Mouse (Mus musculus) midbrain, embryonic 10.5 days (tissue): ENCODE measurements around the gene Zfp119b. TPM values are rescaled to one million over a fixed set of nuclear protein-coding genes. Genes with fewer than 3 reads are reported as not detected.

ENCODE experiments used
- DNase-seq: peaks from one replicate; pipeline ENCODE4 v3.0.0-alpha.2; 2017; ENCODE audit warnings: low spot score
- H3K27ac ChIP-seq: fragments of 300-500 bp; sonication (generic); replicated peaks from 2 replicates; pipeline ENCODE4 v1.5.1; 2016; ENCODE audit warnings: mild to moderate bottlenecking
- H3K27me3 ChIP-seq: fragments of 300-500 bp; sonication (generic); 2 replicates; pipeline ENCODE4 v1.6.1; 2016; ENCODE audit warnings: low read depth, mild to moderate bottlenecking; ENCODE audit not compliant: poor library complexity, severe bottlenecking
- H3K36me3 ChIP-seq: fragments of 300-500 bp; sonication (generic); 2 replicates; pipeline ENCODE4 v1.6.1; 2016; ENCODE audit warnings: mild to moderate bottlenecking, moderate library complexity
- H3K4me1 ChIP-seq: fragments of 300-500 bp; sonication (generic); 2 replicates; pipeline ENCODE4 v1.6.1; 2016
- H3K4me3 ChIP-seq: fragments of 300-500 bp; sonication (generic); 2 replicates; pipeline ENCODE4 v1.5.1; 2016; ENCODE audit warnings: mild to moderate bottlenecking, moderate library complexity
- H3K9me3 ChIP-seq: fragments of 300-500 bp; sonication (generic); replicated peaks from 2 replicates; pipeline ENCODE4 v1.6.1; 2016; ENCODE audit warnings: mild to moderate bottlenecking
- WGBS: fragments of 180-500 bp; shearing (Covaris S2); methylation state at CpG from one replicate; pipeline ENCODE4 v1.1.7; 2016; 5-methylcytosine and 5-hydroxymethylcytosine counted together
- polyA plus RNA-seq: library from polyadenylated mRNA; unstranded; fragments of >200 nt; fragmentation: Nextera tagmentation; extraction: Ambion mirVana; gene quantifications from 2 replicates; pipeline ENCODE4 v1.2.1, GENCODE M21; 2016

The Zfp119b gene
- polyA plus RNA-seq, 1 experiment from 2014 or later, result 5.8 TPM

DNA sequence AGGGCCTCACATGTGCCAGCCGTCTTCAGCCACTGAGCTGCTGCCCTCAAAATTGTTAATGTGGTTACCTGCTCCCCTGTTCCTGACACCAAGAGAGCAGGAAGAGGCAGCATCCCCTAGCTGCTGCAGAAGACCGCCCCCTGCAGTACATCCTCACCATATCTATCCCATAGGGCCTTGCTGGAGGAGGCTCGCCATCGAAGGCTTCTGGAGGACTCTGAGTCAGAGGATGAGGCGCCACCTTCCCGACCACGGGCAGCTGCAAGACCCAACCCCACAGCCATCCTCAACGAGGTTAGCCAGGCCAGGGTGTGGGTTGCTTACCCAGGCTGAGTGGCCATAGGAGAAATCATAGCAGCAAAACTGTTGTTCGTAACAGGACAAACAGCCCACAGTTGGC lies 15.7 kb upstream of the Zfp119b start:
- no peak for DNase-seq
- peaks cover 32% of the 10 kb centered on the region for H3K4me1 ChIP-seq
- H3K9me3 ChIP-seq, result no peaks in the 10 kb centered on the region
- no peak overlapping the region for H3K4me3 ChIP-seq
- 0 out of 2 replicates have a peak, but pooled peaks cover 4% of the 10 kb centered on the region for H3K27me3 ChIP-seq
- 90% methylated on average over 9 of the region's 9 CpGs for WGBS
- H3K36me3 ChIP-seq, result peaks cover 81% of the 10 kb centered on the region
- H3K27ac ChIP-seq, result no peak overlapping the region

DNA sequence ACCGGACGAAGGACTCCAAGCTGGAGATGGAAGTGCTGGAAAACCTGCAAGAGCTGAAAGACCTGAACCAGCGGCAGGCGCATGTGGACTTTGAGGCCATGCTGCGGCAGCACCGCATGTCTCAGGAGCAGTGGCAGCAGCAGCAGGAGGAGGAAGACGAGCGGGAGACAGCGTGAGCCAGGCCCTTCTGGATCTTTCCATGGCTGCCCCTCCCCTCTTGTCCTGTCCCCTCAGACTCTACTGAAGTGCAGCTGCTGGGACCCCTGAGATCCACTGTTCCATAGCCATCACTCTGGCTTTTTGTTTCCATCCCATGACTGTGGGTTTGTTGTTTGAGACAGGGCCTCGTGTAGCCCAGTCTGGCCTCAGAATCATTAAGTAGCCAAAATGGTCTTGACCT lies 15.2 kb upstream of the Zfp119b start:
- Histone ChIP-seq H3K27me3 (0 out of 2 replicates have a peak, but pooled peaks cover 1% of the 10 kb centered on the region), H3K4me3 (no peak overlapping the region), H3K9me3 (no peaks in the 10 kb centered on the region), H3K36me3 (peaks cover 81% of the 10 kb centered on the region), H3K4me1 (peaks cover 32% of the 10 kb centered on the region), H3K27ac (no peak overlapping the region)
- no peak for DNase-seq
- 96% methylated on average over 10 of the region's 10 CpGs for WGBS

DNA sequence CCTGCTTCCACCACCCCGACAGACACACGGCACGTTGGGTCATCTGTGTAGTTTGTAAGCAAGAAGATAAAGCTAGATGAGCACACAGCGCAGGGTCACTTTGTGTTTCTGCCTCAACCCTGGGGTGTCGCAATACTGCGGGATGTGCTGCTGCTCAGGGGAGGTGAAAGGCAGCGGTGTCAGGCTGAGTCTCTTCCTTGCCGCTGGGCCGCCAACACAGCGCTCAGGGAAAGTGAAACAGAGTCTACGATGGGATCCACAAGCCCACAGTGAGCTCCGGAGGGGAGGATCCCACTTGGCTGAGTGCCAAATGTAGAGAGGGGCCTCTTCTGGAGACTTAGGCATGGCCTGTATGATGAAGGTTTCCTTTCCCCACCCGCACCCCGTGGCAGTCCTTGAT lies 13.9 kb upstream of the Zfp119b start:
- Histone ChIP-seq H3K36me3 (peaks cover 76% of the 10 kb centered on the region), H3K9me3 (no peaks in the 10 kb centered on the region), H3K27ac (no peak overlapping the region), H3K4me3 (no peak overlapping the region), H3K4me1 (peaks cover 23% of the 10 kb centered on the region), H3K27me3 (no peaks in the 10 kb centered on the region)
- DNase-seq, result peak; percentile 10
- WGBS, result 92% methylated on average over 14 of the region's 14 CpGs

DNA sequence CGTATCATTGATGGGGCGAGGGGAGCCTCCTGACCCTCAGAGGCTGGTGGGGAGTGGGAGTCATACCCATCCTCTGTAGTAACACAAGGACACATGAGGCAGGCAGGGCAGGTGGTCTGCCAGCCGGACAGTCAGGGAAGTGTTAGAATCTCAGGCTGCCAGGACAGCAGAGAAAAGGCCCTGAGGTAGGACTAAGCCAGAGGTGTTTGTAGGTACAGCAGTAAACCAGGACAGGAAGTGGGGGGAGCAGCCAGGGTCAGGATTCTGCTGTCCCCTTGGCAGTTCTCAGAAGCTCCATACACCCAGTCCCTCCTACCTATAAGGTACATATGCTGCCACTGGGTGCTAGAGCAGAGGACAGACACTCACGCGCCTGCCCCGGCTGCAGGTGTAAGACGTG lies 12.3 kb upstream of the Zfp119b start:
- H3K27ac ChIP-seq, result no peak overlapping the region
- peaks cover 30% of the 10 kb centered on the region for H3K4me1 ChIP-seq
- H3K4me3 ChIP-seq, result no peak overlapping the region
- no peaks in the 10 kb centered on the region for H3K27me3 ChIP-seq
- 92% methylated on average over 7 of the region's 7 CpGs for WGBS
- no peaks in the 10 kb centered on the region for H3K9me3 ChIP-seq
- peaks cover 61% of the 10 kb centered on the region for H3K36me3 ChIP-seq
- DNase-seq, result no peak

DNA sequence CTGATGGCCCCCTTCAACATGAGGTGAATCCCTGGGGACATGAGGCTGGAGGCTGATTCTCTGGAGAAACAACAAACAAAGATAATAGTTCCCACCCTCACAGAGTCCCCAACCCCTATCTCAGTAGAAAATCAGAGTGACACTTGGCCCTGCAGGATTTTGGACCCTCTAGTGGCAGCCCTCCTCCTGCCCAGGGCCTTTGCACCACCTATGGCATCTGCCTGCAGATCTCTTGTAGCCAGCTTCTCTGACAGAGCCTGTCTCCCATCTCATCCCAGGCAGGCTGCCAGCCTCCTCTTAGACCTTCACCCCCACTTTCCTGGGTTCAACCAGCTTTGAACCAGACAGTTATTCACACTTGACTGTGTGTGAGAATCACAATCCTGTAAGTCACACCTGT lies 11.5 kb upstream of the Zfp119b start:
- Histone ChIP-seq H3K27ac (no peak overlapping the region), H3K36me3 (peaks cover 52% of the 10 kb centered on the region), H3K4me3 (no peak overlapping the region)

DNA sequence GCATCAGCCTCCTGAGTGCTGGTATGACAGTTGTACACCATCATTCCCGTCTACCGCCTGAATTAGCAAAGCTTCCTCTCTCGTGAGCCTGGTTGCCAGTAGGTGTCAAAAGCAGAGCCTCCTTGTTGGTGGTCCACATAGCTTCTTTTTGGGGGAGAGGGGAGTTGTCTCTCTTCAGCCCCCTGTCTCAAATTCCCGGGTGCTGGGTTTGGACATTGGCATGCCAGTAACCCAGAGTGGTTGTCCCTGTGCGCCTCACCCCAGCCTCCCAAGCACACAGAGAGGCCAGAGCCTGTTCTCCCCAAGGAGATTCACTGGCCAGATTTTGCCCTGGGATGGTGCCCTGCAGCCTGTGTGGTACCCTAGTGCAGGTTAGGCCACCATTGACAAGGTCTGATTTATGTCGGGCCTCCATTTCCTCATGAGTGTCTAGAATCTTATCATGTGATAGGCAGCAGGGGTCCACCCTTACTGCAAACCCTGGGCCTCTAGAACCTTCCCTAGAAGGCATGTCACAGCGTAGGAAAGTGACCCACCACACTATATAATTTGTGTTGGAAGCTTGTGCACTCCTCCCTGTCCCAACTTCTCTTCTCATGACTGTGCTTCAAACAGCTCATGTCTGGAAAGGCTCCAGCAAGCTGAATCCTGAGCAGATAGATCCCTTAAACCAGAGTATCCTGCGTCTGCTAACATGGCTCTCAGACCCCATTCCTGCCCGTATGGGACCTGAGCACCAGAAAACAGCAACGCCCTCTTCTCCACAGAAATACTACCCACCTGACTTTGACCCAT lies 10.8 kb upstream of the Zfp119b start:
- peak overlapping the region; percentile 89 for H3K27ac ChIP-seq

More for the DNA sequence above, 11.5 kb upstream of the Zfp119b start:
- no peaks in the 10 kb centered on the region for H3K27me3 ChIP-seq
- H3K4me1 ChIP-seq, result peaks cover 39% of the 10 kb centered on the region
- DNase-seq, result no peak
- H3K9me3 ChIP-seq, result no peaks in the 10 kb centered on the region

GRCm38 (mm10) chr17:55958918-55959728 lies 9.8 kb upstream of the Zfp119b start, which contains the start of gene Yju2:
Yju2 (plus strand) TSS chr17:55959099.
- under 1% methylated on average over 45 of the region's 46 CpGs for WGBS
- peak within 1 kb of the TSS; percentile 89 for H3K27ac ChIP-seq
- no peaks in the 10 kb centered on the region for H3K9me3 ChIP-seq
- peaks cover 15% of the 10 kb centered on the region for H3K27me3 ChIP-seq
- peak; percentile 94 for DNase-seq
- peaks cover 35% of the 10 kb centered on the region for H3K36me3 ChIP-seq
- H3K4me3 ChIP-seq, result peak within 1 kb of the TSS; percentile 58
- H3K4me1 ChIP-seq, result peaks cover 40% of the 10 kb centered on the region

More for the DNA sequence above, 10.8 kb upstream of the Zfp119b start:
- H3K9me3 ChIP-seq, result no peaks in the 10 kb centered on the region
- no peak for DNase-seq
- WGBS, result 80% methylated on average over 10 of the region's 10 CpGs
- peaks cover 5% of the 10 kb centered on the region for H3K27me3 ChIP-seq
- H3K4me3 ChIP-seq, result peak overlapping the region; percentile 58
- peaks cover 40% of the 10 kb centered on the region for H3K4me1 ChIP-seq
- peaks cover 46% of the 10 kb centered on the region for H3K36me3 ChIP-seq

DNA sequence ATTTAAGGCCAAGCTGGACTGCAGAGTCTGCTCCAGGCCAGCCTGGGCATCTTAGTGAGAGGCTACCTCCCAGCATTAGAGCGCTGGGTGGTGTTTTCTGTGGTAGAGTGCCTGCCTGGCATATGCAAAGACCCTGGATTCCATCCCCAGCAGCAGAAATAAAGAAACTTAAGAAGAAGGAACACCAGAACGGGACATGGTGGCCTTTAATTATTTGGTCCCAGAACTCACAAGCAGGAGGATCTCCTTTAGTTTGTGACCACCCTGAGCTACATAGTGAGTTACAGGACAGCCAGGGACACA lies 9.2 kb upstream of the Zfp119b start:
- Histone ChIP-seq H3K27me3 (peaks cover 17% of the 10 kb centered on the region), H3K4me3 (peak overlapping the region; percentile 58), H3K27ac (peak overlapping the region; percentile 89), H3K36me3 (peaks cover 30% of the 10 kb centered on the region), H3K9me3 (no peaks in the 10 kb centered on the region), H3K4me1 (peaks cover 40% of the 10 kb centered on the region)
- 24% methylated on average over 2 of the region's 2 CpGs for WGBS
- no peak for DNase-seq

DNA sequence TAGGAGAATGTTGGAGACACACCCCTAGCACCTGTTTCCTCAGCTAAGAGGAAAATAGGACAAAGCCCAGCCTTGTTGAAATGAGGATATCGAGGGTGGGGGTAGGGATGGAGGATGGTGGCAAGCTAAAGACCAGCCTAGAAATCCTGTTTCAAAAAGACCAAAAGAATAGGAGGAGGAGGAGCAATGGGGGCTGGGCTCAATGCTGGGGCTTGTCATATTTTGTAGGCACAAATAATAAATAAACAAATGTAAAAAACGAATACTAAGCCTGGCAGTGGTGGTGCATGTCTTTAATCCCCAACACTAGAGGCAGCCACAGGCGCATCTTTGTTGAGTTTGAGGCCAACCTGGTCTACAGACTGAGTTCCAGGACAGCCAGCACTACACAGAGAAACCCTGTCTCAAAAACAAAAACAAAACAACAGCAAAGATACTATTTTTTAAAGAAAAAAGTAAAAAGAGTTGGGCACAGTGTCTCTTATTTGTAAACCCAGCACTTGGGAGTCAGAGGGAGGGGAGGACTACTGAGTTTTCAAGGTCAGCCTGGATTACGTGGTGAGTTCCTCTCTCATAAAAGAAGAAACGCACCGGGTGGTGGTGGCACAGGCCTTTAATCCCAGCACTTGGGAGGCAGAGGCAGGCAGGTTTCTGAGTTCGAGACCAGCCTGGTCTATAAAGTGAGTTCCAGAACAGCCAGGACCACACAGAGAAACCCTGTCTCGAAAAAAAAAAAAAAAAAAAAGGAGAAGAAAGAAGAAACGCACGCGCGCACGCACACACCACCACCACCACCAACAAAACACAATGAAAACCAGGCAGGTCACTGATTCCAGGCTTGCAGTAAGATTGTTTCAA lies 8.7 kb upstream of the Zfp119b start:
- DNase-seq, result no peak

GRCm38 (mm10) chr17:55957168-55957567 lies 7.9 kb upstream of the Zfp119b start:
- no peaks in the 10 kb centered on the region for H3K9me3 ChIP-seq
- peak overlapping the region; percentile 58; the same call in 1 of the 2 replicates for H3K4me3 ChIP-seq

More for the DNA sequence above, 8.7 kb upstream of the Zfp119b start:
- WGBS, result 86% methylated on average over 13 of the region's 13 CpGs
- Histone ChIP-seq H3K4me3 (peak overlapping the region; percentile 58), H3K27me3 (peaks cover 17% of the 10 kb centered on the region), H3K27ac (peak overlapping the region; percentile 89), H3K36me3 (peaks cover 24% of the 10 kb centered on the region), H3K4me1 (peaks cover 40% of the 10 kb centered on the region), H3K9me3 (no peaks in the 10 kb centered on the region)

GRCm38 (mm10) chr17:55956591-55956990 lies 7.3 kb upstream of the Zfp119b start:
- Histone ChIP-seq H3K4me3 (peak overlapping the region; percentile 64), H3K9me3 (no peaks in the 10 kb centered on the region), H3K4me1 (peaks cover 40% of the 10 kb centered on the region), H3K27me3 (peaks cover 17% of the 10 kb centered on the region), H3K27ac (no peak overlapping the region), H3K36me3 (peaks cover 11% of the 10 kb centered on the region)
- no peak for DNase-seq
- WGBS, result 37% methylated on average over 6 of the region's 6 CpGs

More at GRCm38 (mm10) chr17:55957168-55957567, 7.9 kb upstream of the Zfp119b start:
- H3K4me1 ChIP-seq, result peaks cover 40% of the 10 kb centered on the region
- peak overlapping the region; percentile 55; the same call in 1 of the 2 replicates for H3K27ac ChIP-seq
- H3K36me3 ChIP-seq, result peaks cover 17% of the 10 kb centered on the region
- DNase-seq, result peak; percentile 77
- peaks cover 17% of the 10 kb centered on the region for H3K27me3 ChIP-seq
- WGBS, result 16% methylated on average over 9 of the region's 9 CpGs

DNA sequence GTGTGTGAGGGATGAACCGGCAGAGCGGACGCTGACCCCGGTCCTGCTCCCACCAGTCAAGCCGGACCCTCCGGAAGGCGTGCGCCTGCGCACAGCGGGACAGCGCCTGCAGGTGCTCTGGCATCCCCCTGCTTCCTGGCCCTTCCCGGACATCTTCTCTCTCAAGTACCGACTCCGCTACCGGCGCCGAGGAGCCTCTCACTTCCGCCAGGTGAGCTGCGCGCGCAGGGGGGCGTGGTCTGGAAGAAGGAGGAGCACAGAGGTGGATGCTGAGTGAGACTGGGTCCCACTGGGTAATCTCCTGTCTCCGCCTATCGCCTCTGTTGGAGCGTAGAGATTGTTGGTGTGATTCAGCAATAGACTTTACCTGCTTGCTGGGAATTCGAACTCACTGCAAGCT lies 6.8 kb upstream of the Zfp119b start:
- no peaks in the 10 kb centered on the region for H3K9me3 ChIP-seq
- under 1% methylated on average over 26 of the region's 26 CpGs for WGBS
- H3K4me1 ChIP-seq, result peaks cover 40% of the 10 kb centered on the region
- H3K27me3 ChIP-seq, result peaks cover 17% of the 10 kb centered on the region
- DNase-seq, result peak; percentile 69
- H3K36me3 ChIP-seq, result peaks cover 7% of the 10 kb centered on the region
- H3K27ac ChIP-seq, result peak overlapping the region; percentile 56; the same call in 1 of the 2 replicates
- peak overlapping the region; percentile 64 for H3K4me3 ChIP-seq
